Mouse (Mus musculus) embryonic facial prominence, embryonic 12.5 days (tissue): ENCODE results near the gene Ppp1r12b. TPM values are rescaled to one million over a fixed set of nuclear protein-coding genes. Genes with fewer than 3 reads are reported as not detected.
A peak's percentile ranks its signal among the peaks of the same experiment; 100 is the strongest.

Experiments
- ATAC-seq: fragments of 200-750 bp; cut with Nextera tagmentation; 2 replicates; pipeline ENCODE4 v1.8.0; 2017; ENCODE audit not compliant: insufficient number of reproducible peaks, insufficient read depth, low FRiP score, low TSS enrichment
- H3K27ac ChIP-seq: fragments of 300-500 bp; sonication (generic); 2 replicates; pipeline ENCODE4 v1.5.1; 2016; ENCODE audit warnings: mild to moderate bottlenecking
- H3K27me3 ChIP-seq: fragments of 300-500 bp; sonication (generic); 2 replicates; pipeline ENCODE4 v1.6.1; 2016; ENCODE audit warnings: mild to moderate bottlenecking, moderate library complexity
- H3K36me3 ChIP-seq: fragments of 300-500 bp; sonication (generic); 2 replicates; pipeline ENCODE4 v1.6.1; 2016; ENCODE audit warnings: mild to moderate bottlenecking
- H3K4me1 ChIP-seq: fragments of 300-500 bp; sonication (generic); 2 replicates; pipeline ENCODE4 v1.6.1; 2016
- H3K4me2 ChIP-seq: fragments of 300-500 bp; sonication (generic); replicated peaks from 2 replicates; pipeline ENCODE4 v1.6.1; 2016; ENCODE audit warnings: mild to moderate bottlenecking, moderate library complexity
- H3K4me3 ChIP-seq: fragments of 300-500 bp; sonication (generic); 2 replicates; pipeline ENCODE4 v1.5.1; 2016; ENCODE audit warnings: mild to moderate bottlenecking
- H3K9ac ChIP-seq: fragments of 300-500 bp; sonication (generic); 2 replicates; pipeline ENCODE4 v1.6.1; 2016; ENCODE audit warnings: mild to moderate bottlenecking, moderate library complexity
- H3K9me3 ChIP-seq: fragments of 300-500 bp; sonication (generic); 2 replicates; pipeline ENCODE4 v1.6.1; 2016; ENCODE audit warnings: mild to moderate bottlenecking, moderate library complexity
- WGBS: fragments of 180-500 bp; shearing (Covaris S2); methylation state at CpG from one replicate; pipeline ENCODE4 v1.1.7; 2016; 5-methylcytosine and 5-hydroxymethylcytosine counted together
- polyA plus RNA-seq: library from polyadenylated mRNA; unstranded; fragments of >200 nt; fragmentation: Nextera tagmentation; extraction: Ambion mirVana; gene quantifications from 2 replicates; pipeline ENCODE4 v1.2.1, GENCODE M21; 2016

Ppp1r12b gene
- polyA plus RNA-seq, 1 experiment from 2014 or later = 9.6 TPM

GRCm38 (mm10) chr1:134790716-134791439, 164.9 kb downstream of the Ppp1r12b start:
- no peak overlapping the region for H3K9ac ChIP-seq
- H3K9me3 ChIP-seq = no peaks in the 10 kb centered on the region
- no peak overlapping the region for H3K27ac ChIP-seq
- no peaks in the 10 kb centered on the region for H3K27me3 ChIP-seq
- no peak for ATAC-seq
- WGBS = 88% methylated on average over 2 of the region's 2 CpGs
- H3K4me3 ChIP-seq = no peak overlapping the region
- no peak overlapping the region for H3K4me2 ChIP-seq
- no peaks in the 10 kb centered on the region for H3K36me3 ChIP-seq
- H3K4me1 ChIP-seq = peaks cover 14% of the 10 kb centered on the region; the same call in 1 of the 2 replicates

GRCm38 (mm10) chr1:134788096-134788495, 167.6 kb downstream of the Ppp1r12b start:
- Histone ChIP-seq H3K36me3 (no peaks in the 10 kb centered on the region), H3K4me3 (no peak overlapping the region), H3K9ac (no peak overlapping the region), H3K27ac (peak overlapping the region; percentile 74), H3K4me2 (no peak overlapping the region), H3K4me1 (peaks cover 19% of the 10 kb centered on the region; the same call in 1 of the 2 replicates), H3K9me3 (no peaks in the 10 kb centered on the region), H3K27me3 (no peaks in the 10 kb centered on the region)
- ATAC-seq = no peak
- WGBS = 41% methylated on average over 7 of the region's 7 CpGs

- Histone ChIP-seq H3K36me3 (no peaks in the 10 kb centered on the region), H3K9me3 (no peaks in the 10 kb centered on the region), H3K27ac (peak overlapping the region; percentile 30; the same call in 1 of the 2 replicates), H3K9ac (no peak overlapping the region), H3K27me3 (no peaks in the 10 kb centered on the region), H3K4me2 (no peak overlapping the region), H3K4me3 (no peak overlapping the region), H3K4me1 (peaks cover 19% of the 10 kb centered on the region; the same call in 1 of the 2 replicates)
- no peak for ATAC-seq
- WGBS = 87% methylated on average over 1 of the region's 1 CpGs
These were observed 170.8 kb downstream of the Ppp1r12b start for GRCm38 (mm10) chr1:134784911-134785310.

- Histone ChIP-seq H3K27me3 (no peaks in the 10 kb centered on the region), H3K4me3 (no peak overlapping the region), H3K9ac (no peak overlapping the region), H3K27ac (peak overlapping the region; percentile 30; the same call in 1 of the 2 replicates), H3K4me2 (no peak overlapping the region), H3K4me1 (peaks cover 19% of the 10 kb centered on the region; the same call in 1 of the 2 replicates), H3K9me3 (no peaks in the 10 kb centered on the region), H3K36me3 (no peaks in the 10 kb centered on the region)
- WGBS = 56% methylated on average over 6 of the region's 6 CpGs
- ATAC-seq = no peak
These were observed 171.3 kb downstream of the Ppp1r12b start for GRCm38 (mm10) chr1:134784481-134784880.

- H3K4me2 ChIP-seq = no peak overlapping the region
- ATAC-seq = no peak
- WGBS = 80% methylated on average over 4 of the region's 4 CpGs
- H3K4me1 ChIP-seq = peaks cover 19% of the 10 kb centered on the region; the same call in 1 of the 2 replicates
- H3K27ac ChIP-seq = no peak overlapping the region
- H3K27me3 ChIP-seq = no peaks in the 10 kb centered on the region
- H3K9me3 ChIP-seq = no peaks in the 10 kb centered on the region
- no peak overlapping the region for H3K9ac ChIP-seq
- no peak overlapping the region for H3K4me3 ChIP-seq
- H3K36me3 ChIP-seq = no peaks in the 10 kb centered on the region
These were observed 171.8 kb downstream of the Ppp1r12b start for GRCm38 (mm10) chr1:134783958-134784357.

GRCm38 (mm10) chr1:134782797-134783196, 172.9 kb downstream of the Ppp1r12b start:
- Histone ChIP-seq H3K9ac (no peak overlapping the region), H3K27me3 (no peaks in the 10 kb centered on the region), H3K4me3 (no peak overlapping the region), H3K27ac (no peak overlapping the region), H3K9me3 (no peaks in the 10 kb centered on the region), H3K4me1 (peaks cover 20% of the 10 kb centered on the region; the same call in 1 of the 2 replicates), H3K36me3 (no peaks in the 10 kb centered on the region), H3K4me2 (no peak overlapping the region)
- ATAC-seq = no peak
- 91% methylated on average over 5 of the region's 5 CpGs for WGBS

GRCm38 (mm10) chr1:134777936-134778548, 177.7 kb downstream of the Ppp1r12b start:
- 47% methylated on average over 13 of the region's 13 CpGs for WGBS
- Histone ChIP-seq H3K4me3 (no peak overlapping the region), H3K4me2 (no peak overlapping the region), H3K27ac (no peak overlapping the region), H3K9ac (no peak overlapping the region), H3K27me3 (no peaks in the 10 kb centered on the region), H3K4me1 (peaks cover 43% of the 10 kb centered on the region), H3K36me3 (peaks cover 3% of the 10 kb centered on the region; the same call in 1 of the 2 replicates), H3K9me3 (no peaks in the 10 kb centered on the region)
- no peak for ATAC-seq

- Histone ChIP-seq H3K9me3 (no peaks in the 10 kb centered on the region), H3K36me3 (peaks cover 3% of the 10 kb centered on the region; the same call in 1 of the 2 replicates), H3K27ac (no peak overlapping the region), H3K4me1 (peaks cover 43% of the 10 kb centered on the region), H3K4me2 (no peak overlapping the region), H3K9ac (no peak overlapping the region), H3K4me3 (no peak overlapping the region), H3K27me3 (no peaks in the 10 kb centered on the region)
- no peak for ATAC-seq
- 72% methylated on average over 12 of the region's 12 CpGs for WGBS
These were observed 178.4 kb downstream of the Ppp1r12b start for GRCm38 (mm10) chr1:134777201-134777885.

- H3K27me3 ChIP-seq = no peaks in the 10 kb centered on the region
- peak overlapping the region; percentile 93; the same call in 1 of the 2 replicates for H3K27ac ChIP-seq
- H3K4me1 ChIP-seq = peaks cover 48% of the 10 kb centered on the region
- H3K36me3 ChIP-seq = peaks cover 3% of the 10 kb centered on the region; the same call in 1 of the 2 replicates
- no peaks in the 10 kb centered on the region for H3K9me3 ChIP-seq
- H3K4me2 ChIP-seq = no peak overlapping the region
- H3K4me3 ChIP-seq = no peak overlapping the region
- no peak for ATAC-seq
- 11% methylated on average over 3 of the region's 3 CpGs for WGBS
- no peak overlapping the region for H3K9ac ChIP-seq
These were observed 180.1 kb downstream of the Ppp1r12b start for GRCm38 (mm10) chr1:134775631-134776030.

- no peaks in the 10 kb centered on the region for H3K9me3 ChIP-seq
- H3K36me3 ChIP-seq = peaks cover 3% of the 10 kb centered on the region; the same call in 1 of the 2 replicates
- 36% methylated on average over 6 of the region's 6 CpGs for WGBS
- H3K9ac ChIP-seq = no peak overlapping the region
- H3K4me3 ChIP-seq = no peak overlapping the region
- H3K4me1 ChIP-seq = peaks cover 48% of the 10 kb centered on the region
- H3K27ac ChIP-seq = peak overlapping the region; percentile 93
- no peaks in the 10 kb centered on the region for H3K27me3 ChIP-seq
- H3K4me2 ChIP-seq = no peak overlapping the region
- ATAC-seq = no peak
These were observed 180.9 kb downstream of the Ppp1r12b start for GRCm38 (mm10) chr1:134774728-134775287.

GRCm38 (mm10) chr1:134774247-134774646, 181.5 kb downstream of the Ppp1r12b start:
- Histone ChIP-seq H3K4me3 (no peak overlapping the region), H3K4me2 (no peak overlapping the region), H3K9me3 (no peaks in the 10 kb centered on the region), H3K27ac (peak overlapping the region; percentile 93), H3K36me3 (peaks cover 3% of the 10 kb centered on the region; the same call in 1 of the 2 replicates), H3K27me3 (no peaks in the 10 kb centered on the region), H3K4me1 (peaks cover 48% of the 10 kb centered on the region), H3K9ac (no peak overlapping the region)
- WGBS = 71% methylated on average over 2 of the region's 2 CpGs
- ATAC-seq = no peak
